Comparison of ENCODE assay signal across 8 mouse cellular contexts in the genomic region with DNA sequence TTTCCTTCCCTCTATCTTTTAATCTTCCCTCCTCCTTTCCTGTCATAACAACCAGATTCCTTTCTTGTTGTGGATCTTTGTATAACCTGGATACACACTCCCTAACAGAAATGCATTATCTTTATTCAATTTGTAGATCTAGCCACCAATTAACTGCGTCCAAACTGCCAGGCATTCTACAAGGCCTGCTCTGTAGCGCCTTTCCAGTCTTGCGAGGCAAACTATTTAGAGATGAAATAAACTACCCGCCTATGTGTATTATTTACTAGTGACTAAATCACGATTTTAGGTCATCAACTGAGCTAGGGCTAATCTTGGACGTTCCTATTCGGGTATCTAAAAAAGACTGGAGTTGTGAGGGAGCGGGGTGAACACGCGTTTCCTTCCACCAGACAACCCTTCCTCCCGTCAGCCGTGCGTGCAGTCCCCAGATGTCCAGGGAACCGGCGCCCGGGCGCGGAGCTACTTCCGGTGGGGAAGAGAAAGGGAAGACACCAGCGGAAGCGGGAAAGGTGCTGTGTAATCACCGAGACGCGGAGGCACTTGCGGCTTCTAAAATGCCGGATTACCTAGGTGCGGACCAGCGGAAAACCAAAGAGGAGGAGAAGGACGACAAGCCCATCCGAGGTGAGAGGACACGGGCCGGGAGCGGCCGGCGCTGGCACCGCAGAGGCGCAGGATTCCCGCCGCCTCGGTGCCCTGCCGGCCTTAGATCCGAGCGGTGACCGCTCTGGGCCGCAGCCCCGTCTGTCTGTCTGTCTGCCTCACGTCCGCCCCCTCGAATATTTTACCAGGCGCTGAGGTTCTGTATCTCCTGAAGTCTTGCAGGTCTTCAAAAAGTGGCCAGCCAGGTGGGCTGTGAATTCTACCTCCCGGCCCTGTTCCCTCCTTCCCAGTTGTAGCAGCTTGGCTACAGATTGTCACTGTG. TPM values are rescaled to one million over a fixed set of nuclear protein-coding genes. Genes with fewer than 3 reads are reported as not detected.
DNase-seq lines count a peak whose midpoint lies in the region; ATAC-seq and TF ChIP-seq lines count a peak whose summit lies in the region.

No protein-coding gene starts in this region.

- peak overlapping the region; percentile 71 for H3K4me2 ChIP-seq in kidney, embryonic 14.5 days (replicated peaks; ENCODE audit: low read depth, low read length)
- H3K4me2 ChIP-seq in limb, embryonic 15.5 days: peak overlapping the region; percentile 54

- H3K27me3 ChIP-seq in kidney, embryonic 14.5 days (ENCODE audit: control insufficient read depth, insufficient read depth, low read length): no peaks in the 10 kb centered on the region
- H3K27me3 ChIP-seq in limb, embryonic 15.5 days: no peaks in the 10 kb centered on the region

- H3K4me1 ChIP-seq in bone marrow macrophage, adult 2 months (ENCODE audit: control insufficient read depth, insufficient read depth, low read length): peaks cover 16% of the 10 kb centered on the region
- H3K4me1 ChIP-seq in embryonic fibroblast, embryonic 13.5 days (ENCODE audit: control insufficient read depth, insufficient read depth, low read length): peaks cover 3% of the 10 kb centered on the region; the same call in 1 of the 2 replicates
- peaks cover 9% of the 10 kb centered on the region; the same call in 1 of the 2 replicates for H3K4me1 ChIP-seq in kidney, embryonic 14.5 days (ENCODE audit: control insufficient read depth, insufficient read depth, low read length)
- peaks cover 13% of the 10 kb centered on the region for H3K4me1 ChIP-seq in limb, embryonic 15.5 days

- ATAC-seq in kidney, embryonic 14.5 days (ENCODE audit: low FRiP score, low TSS enrichment): peak; percentile 85
- ATAC-seq in limb, embryonic 15.5 days (ENCODE audit: insufficient number of reproducible peaks, low FRiP score, low TSS enrichment, low read depth): peak; percentile 80; the same call in 1 of the 2 replicates

- TF ChIP-seq CTCF in bone marrow macrophage, adult 2 months (IDR thresholded peaks at IDR 0.05; ENCODE audit: low read depth, low read length): no peak
- TF ChIP-seq CTCF in embryonic fibroblast, embryonic 13.5 days (IDR thresholded peaks at IDR 0.05; ENCODE audit: borderline replicate concordance, insufficient read depth, low read length): no peak

- H3K27ac ChIP-seq in bone marrow macrophage, adult 2 months (ENCODE audit: insufficient read depth, low read depth, low read length): peak overlapping the region; percentile 80
- peak overlapping the region; percentile 76 for H3K27ac ChIP-seq in embryonic fibroblast, embryonic 13.5 days (ENCODE audit: insufficient read depth, low read length)
- H3K27ac ChIP-seq in kidney, embryonic 14.5 days (ENCODE audit: low read depth, low read length): peak overlapping the region; percentile 8
- peak overlapping the region; percentile 79 for H3K27ac ChIP-seq in limb, embryonic 15.5 days

- TF ChIP-seq POLR2A in bone marrow macrophage, adult 2 months (IDR thresholded peaks at IDR 0.05; ENCODE audit: borderline replicate concordance, low read depth, low read length): no peak
- peak; percentile 76 for TF ChIP-seq POLR2A in embryonic fibroblast, embryonic 13.5 days (IDR thresholded peaks at IDR 0.05; ENCODE audit: low read depth, low read length)

- WGBS in kidney, embryonic 14.5 days: 2% methylated on average over 51 of the region's 51 CpGs
- WGBS in limb, embryonic 15.5 days: 2% methylated on average over 49 of the region's 51 CpGs

- H3K9ac ChIP-seq in kidney, embryonic 14.5 days (ENCODE audit: low read depth, low read length): peak overlapping the region; percentile 77
- peak overlapping the region; percentile 81 for H3K9ac ChIP-seq in limb, embryonic 15.5 days

- H3K36me3 ChIP-seq in kidney, embryonic 14.5 days (ENCODE audit: control insufficient read depth, insufficient read depth, low read length): peaks cover 19% of the 10 kb centered on the region
- H3K36me3 ChIP-seq in limb, embryonic 15.5 days: peaks cover 18% of the 10 kb centered on the region

- H3K4me3 ChIP-seq in bone marrow macrophage, adult 2 months (ENCODE audit: insufficient read depth, low read length): peak overlapping the region; percentile 90
- peak overlapping the region; percentile 99 for H3K4me3 ChIP-seq in embryonic fibroblast, embryonic 13.5 days (ENCODE audit: insufficient read depth, low read length)
- peak overlapping the region; percentile 62 for H3K4me3 ChIP-seq in kidney, embryonic 14.5 days (ENCODE audit: low read length)
- peak overlapping the region; percentile 95 for H3K4me3 ChIP-seq in limb, embryonic 15.5 days

- no peaks in the 10 kb centered on the region for H3K9me3 ChIP-seq in kidney, embryonic 14.5 days (ENCODE audit: control insufficient read depth, low read length)
- H3K9me3 ChIP-seq in limb, embryonic 15.5 days: no peaks in the 10 kb centered on the region

- peak; percentile 97 for DNase-seq in A20 (ENCODE audit: low read depth, low spot score)
- peak; percentile 81 to 90 for DNase-seq in heart, adult 9 months (ENCODE audit: low spot score in 2 of 2)
- DNase-seq in monocyte, adult 2 months (ENCODE audit: low read depth in 1 of 2, low spot score in 2 of 2): peak; percentile 83 to 88
- DNase-seq in spleen, postnatal 36 days (ENCODE audit: low spot score in 2 of 2): peak; percentile 86 to 90

RNA-seq across cellular contexts. Expression of gene Psmc2, which starts 1.4 kb away (rescaled TPM):
- 72.8 and 76.1 TPM in 2 replicates for polyA plus RNA-seq in bone marrow macrophage, adult 2 months (2012; ENCODE audit: insufficient read depth, insufficient read length, missing spikeins)
- polyA plus RNA-seq in embryonic fibroblast, embryonic 13.5 days (2011; ENCODE audit: insufficient read length, low read depth, missing spikeins): 108 and 127 TPM in 2 replicates
- 174 and 188 TPM in 2 replicates for polyA plus RNA-seq in kidney, embryonic 14.5 days (2014; fragmentation: Nextera tagmentation; extraction: Ambion mirVana)
- polyA plus RNA-seq in limb, embryonic 15.5 days (2015; fragmentation: Nextera tagmentation; extraction: Ambion mirVana): 170 and 174 TPM in 2 replicates

RNA-seq across cellular contexts. Expression of gene Dnajc2, which starts 1.5 kb away (rescaled TPM):
- polyA plus RNA-seq in bone marrow macrophage, adult 2 months (2012; ENCODE audit: insufficient read depth, insufficient read length, missing spikeins): 34.0 and 34.2 TPM in 2 replicates
- 46.0 and 48.1 TPM in 2 replicates for polyA plus RNA-seq in embryonic fibroblast, embryonic 13.5 days (2011; ENCODE audit: insufficient read length, low read depth, missing spikeins)
- polyA plus RNA-seq in kidney, embryonic 14.5 days (2014; fragmentation: Nextera tagmentation; extraction: Ambion mirVana): 92.6 and 99.3 TPM in 2 replicates
- 51.0 and 52.1 TPM in 2 replicates for polyA plus RNA-seq in limb, embryonic 15.5 days (2015; fragmentation: Nextera tagmentation; extraction: Ambion mirVana)

RNA-seq across cellular contexts. Expression of gene Pmpcb, which starts 49.6 kb away (rescaled TPM):
- 63.2 and 66.2 TPM in 2 replicates for polyA plus RNA-seq in bone marrow macrophage, adult 2 months (2012; ENCODE audit: insufficient read depth, insufficient read length, missing spikeins)
- polyA plus RNA-seq in embryonic fibroblast, embryonic 13.5 days (2011; ENCODE audit: insufficient read length, low read depth, missing spikeins): 78.7 and 107 TPM in 2 replicates
- 95.9 and 101 TPM in 2 replicates for polyA plus RNA-seq in kidney, embryonic 14.5 days (2014; fragmentation: Nextera tagmentation; extraction: Ambion mirVana)
- 67.7 and 80.0 TPM in 2 replicates for polyA plus RNA-seq in limb, embryonic 15.5 days (2015; fragmentation: Nextera tagmentation; extraction: Ambion mirVana)

Comparison
In these comparisons a context has a peak if more than half of its experiments do, and no peak if none do; other contexts are left out.
1. Peak in every context shown above with its lines: DNase-seq, ATAC-seq, H3K4me3 ChIP-seq and H3K27ac ChIP-seq.
2. H3K27ac ChIP-seq: peak in every context shown above with its lines; median percentile 80 in bone marrow macrophage, adult 2 months; 79 in limb, embryonic 15.5 days; 76 in embryonic fibroblast, embryonic 13.5 days; 8 in kidney, embryonic 14.5 days.